Mouse (Mus musculus) bone marrow, adult 2 months (tissue): Measurements from ENCODE around the gene Magi2.

Experiments
- CTCF ChIP-seq: fragments of 200-500 bp; IDR thresholded peaks from 2 replicates; pipeline ENCODE4 v1.5.1; 2011; ENCODE audit warnings: low read length, control low read depth; ENCODE audit not compliant: control insufficient read depth, insufficient read depth
- POLR2A ChIP-seq: fragments of 200-500 bp; IDR thresholded peaks from 2 replicates; pipeline ENCODE4 v1.6.1; 2011; ENCODE audit warnings: low read depth, mild to moderate bottlenecking, control low read depth, low read length, borderline replicate concordance; ENCODE audit not compliant: control insufficient read depth

- TF ChIP-seq CTCF (no peak), POLR2A (no peak)
These were observed 519.1 kb downstream of the Magi2 start for GRCm38 (mm10) chr5:19745916-19746315.
